Mouse (Mus musculus) CH12.LX (cell line): Measurements from ENCODE around the gene Coro2b.
A peak's percentile ranks its signal among the peaks of the same experiment; 100 is the strongest.

ENCODE experiments used
- CHD1 ChIP-seq: IDR thresholded peaks from 2 replicates; pipeline ENCODE4 v1.6.1; 2012; ENCODE audit warnings: low read depth, low read length, improper control_type of control experiment, inconsistent platforms
- CTCF ChIP-seq, 2 experiments: IDR thresholded peaks in 1 of 2; conservative IDR thresholded peaks in 1 of 2; 2 replicates each; pipeline ENCODE4 v1.5.1; 2011 to 2012; ENCODE audit warnings: low read depth in 2 of 2, low read length in 2 of 2, improper control_type of control experiment in 1 of 2, inconsistent platforms in 1 of 2, mild to moderate bottlenecking in 1 of 2, moderate library complexity in 1 of 2
- HCFC1 ChIP-seq: IDR thresholded peaks from 2 replicates; pipeline ENCODE4 v1.6.1; 2012; ENCODE audit warnings: low read depth, mild to moderate bottlenecking, inconsistent platforms, low read length, improper control_type of control experiment
- MAX ChIP-seq: IDR thresholded peaks from 2 replicates; pipeline ENCODE4 v1.6.1; 2011; ENCODE audit warnings: low read length, improper control_type of control experiment
- POLR2A ChIP-seq: IDR thresholded peaks from 2 replicates; pipeline ENCODE4 v1.6.1; 2011; ENCODE audit warnings: low read depth, mild to moderate bottlenecking, improper control_type of control experiment, low read length
- TBP ChIP-seq: conservative IDR thresholded peaks from 2 replicates; pipeline ENCODE4 v1.6.1; 2011; ENCODE audit warnings: low read depth, low read length, improper control_type of control experiment
- ZC3H11A ChIP-seq: IDR thresholded peaks from 2 replicates; pipeline ENCODE4 v1.6.1; 2012; ENCODE audit warnings: low read depth, mild to moderate bottlenecking, inconsistent platforms, low read length, improper control_type of control experiment

DNA sequence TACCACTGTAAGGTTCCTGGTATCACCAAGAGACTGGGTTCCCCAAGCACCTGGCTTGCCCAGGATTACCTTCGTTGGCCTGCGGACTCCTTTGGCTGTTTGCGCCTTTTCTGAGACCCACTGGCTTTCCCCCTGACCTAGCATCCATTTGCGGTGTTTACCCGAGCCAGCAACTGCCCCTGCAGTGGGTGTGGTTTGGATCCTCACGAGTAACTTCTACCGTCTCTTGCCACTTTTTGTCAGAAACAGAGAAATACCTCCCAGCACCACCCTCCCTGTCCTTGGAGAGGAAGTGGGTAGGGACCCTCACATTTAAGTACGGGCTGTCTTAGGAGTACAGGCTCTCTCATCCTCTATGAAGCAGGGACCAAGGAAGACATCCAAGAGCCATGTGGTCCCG, 166.7 kb downstream of the Coro2b start:
- TF ChIP-seq CTCF (conservative IDR thresholded peaks at IDR 0.05 in 1 of 2, IDR thresholded peaks at IDR 0.05 in 1 of 2; ENCODE audit: low read depth in 2 of 2, low read length in 2 of 2) (no peak), POLR2A (peak; percentile 57), TBP (0 out of 2 replicates have a peak, but pooled peaks have one; percentile 47), CHD1 (no peak), ZC3H11A (no peak), MAX (no peak; the same call in 1 of the 2 replicates), HCFC1 (no peak)
